Mouse (Mus musculus): ENCODE results near the gene Klhdc8a. TPM values are rescaled to one million over a fixed set of nuclear protein-coding genes. Genes with fewer than 3 reads are reported as not detected.
A peak's percentile ranks its signal among the peaks of the same experiment; 100 is the strongest.

The Klhdc8a gene
- 0.30 and 0.33 TPM in 2 replicates for polyA plus RNA-seq (2016; fragmentation: Nextera tagmentation; extraction: Ambion mirVana)

DNA sequence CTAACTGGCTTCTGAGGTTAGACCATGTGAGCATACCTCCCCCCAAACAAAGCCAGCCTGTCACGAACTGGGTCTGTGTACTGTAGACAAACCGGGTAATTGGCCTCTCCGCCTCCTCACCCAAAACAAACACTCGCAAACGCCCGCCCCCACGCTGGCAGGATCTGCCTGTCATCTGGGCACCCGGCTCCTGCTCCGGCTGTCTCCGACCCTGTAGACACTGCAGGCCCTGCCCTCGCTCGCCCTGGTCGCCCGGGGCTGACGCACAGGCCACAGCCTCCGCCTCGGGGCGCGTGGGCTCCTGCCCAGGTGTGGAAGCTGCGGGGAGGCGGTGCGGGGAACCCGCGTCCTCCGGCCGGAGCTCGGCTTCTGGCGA is at the start of gene Klhdc8a:
Gene Klhdc8a (plus strand): TSS at position 202 of the 376 bp plus-strand sequence.
- no peaks in the 10 kb centered on the region for H3K36me3 ChIP-seq (replicated peaks)
- DNase-seq (ENCODE audit: extremely low spot score, low spot score), result peak; percentile 53
- peak within 1 kb of the TSS; percentile 80 for H3K4me3 ChIP-seq
- H3K9me3 ChIP-seq, result no peaks in the 10 kb centered on the region
- peak within 1 kb of the TSS; percentile 85 for H3K27ac ChIP-seq
- H3K4me1 ChIP-seq, result peaks cover 78% of the 10 kb centered on the region
- H3K27me3 ChIP-seq (ENCODE audit: poor library complexity, severe bottlenecking), result peaks cover 93% of the 10 kb centered on the region
- 1% methylated on average over 28 of the region's 28 CpGs for WGBS

DNA sequence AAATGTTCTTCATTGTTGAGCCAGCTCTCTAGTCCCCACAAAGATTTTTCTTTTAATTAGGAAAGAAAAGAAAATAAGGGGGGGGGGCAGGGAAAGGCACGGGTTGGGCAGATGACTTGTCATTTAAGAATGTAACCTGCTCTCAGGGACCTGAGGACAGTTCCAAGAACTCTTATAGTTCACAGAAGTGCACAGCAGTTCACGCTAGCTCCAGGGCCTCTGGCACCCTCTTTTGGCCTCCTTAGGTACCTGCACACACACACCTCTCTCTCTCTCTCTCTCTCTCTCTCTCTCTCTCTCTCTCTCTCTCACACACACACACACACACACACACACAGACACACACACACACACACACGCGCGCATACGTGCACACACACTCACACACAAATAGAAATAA is 44.0 kb upstream of the Klhdc8a start:
- no peaks in the 10 kb centered on the region for H3K27me3 ChIP-seq (ENCODE audit: poor library complexity, severe bottlenecking)
- no peaks in the 10 kb centered on the region for H3K9me3 ChIP-seq
- no peak overlapping the region for H3K27ac ChIP-seq
- WGBS, result 88% methylated on average over 6 of the region's 6 CpGs
- DNase-seq (ENCODE audit: extremely low spot score, low spot score), result no peak
- no peak overlapping the region for H3K4me3 ChIP-seq
- no peaks in the 10 kb centered on the region for H3K36me3 ChIP-seq (replicated peaks)
- peaks cover 8% of the 10 kb centered on the region for H3K4me1 ChIP-seq

DNA sequence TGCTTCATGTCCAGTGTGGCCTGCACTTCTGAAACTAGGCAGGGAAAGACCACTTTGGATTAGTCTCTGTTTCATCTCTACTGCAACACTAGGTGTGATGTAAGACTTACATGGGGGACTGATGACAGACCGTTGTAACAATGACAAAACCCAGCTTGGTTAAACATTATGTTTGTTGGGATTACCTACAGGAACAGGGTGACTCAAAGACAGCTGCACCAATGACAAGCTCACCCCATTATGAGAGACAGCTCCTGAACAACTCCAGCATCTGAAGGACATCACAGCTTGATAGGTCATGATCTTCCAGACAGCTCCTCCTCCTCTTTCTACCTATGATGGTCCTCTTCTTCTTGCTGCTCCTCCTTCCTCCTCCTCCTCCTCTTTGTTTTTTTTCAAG is 38.1 kb upstream of the Klhdc8a start:
- WGBS, result 89% methylated on average over 1 of the region's 1 CpGs
- H3K36me3 ChIP-seq (replicated peaks), result no peaks in the 10 kb centered on the region
- no peak overlapping the region for H3K4me3 ChIP-seq
- H3K9me3 ChIP-seq, result no peaks in the 10 kb centered on the region
- H3K27ac ChIP-seq, result no peak overlapping the region
- no peak for DNase-seq (ENCODE audit: extremely low spot score, low spot score)
- H3K4me1 ChIP-seq, result peaks cover 14% of the 10 kb centered on the region
- no peaks in the 10 kb centered on the region for H3K27me3 ChIP-seq (ENCODE audit: poor library complexity, severe bottlenecking)

DNA sequence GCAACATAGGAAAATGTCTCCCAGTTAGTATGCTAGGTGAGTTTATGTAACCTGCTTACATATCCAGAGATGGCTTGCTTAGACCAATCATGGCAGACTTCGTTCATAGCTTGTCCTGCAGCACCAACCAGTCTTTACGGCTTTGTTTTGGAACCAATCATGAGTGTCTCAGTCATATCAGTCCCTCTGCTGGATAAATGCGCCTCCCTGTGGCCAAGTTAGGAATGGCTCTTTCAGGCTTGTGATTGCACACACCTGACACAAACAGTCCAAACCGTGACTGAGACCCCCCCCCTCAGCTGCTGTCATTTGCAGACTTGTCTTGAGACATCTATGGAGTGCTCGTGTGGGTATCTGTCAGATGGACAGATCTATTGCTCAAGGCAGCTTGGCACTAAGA is 37.4 kb upstream of the Klhdc8a start:
- H3K9me3 ChIP-seq, result no peaks in the 10 kb centered on the region
- H3K27ac ChIP-seq, result no peak overlapping the region
- 72% methylated on average over 5 of the region's 5 CpGs for WGBS
- DNase-seq (ENCODE audit: extremely low spot score, low spot score), result no peak
- peaks cover 14% of the 10 kb centered on the region for H3K4me1 ChIP-seq
- no peak overlapping the region for H3K4me3 ChIP-seq
- no peaks in the 10 kb centered on the region for H3K27me3 ChIP-seq (ENCODE audit: poor library complexity, severe bottlenecking)
- no peaks in the 10 kb centered on the region for H3K36me3 ChIP-seq (replicated peaks)

DNA sequence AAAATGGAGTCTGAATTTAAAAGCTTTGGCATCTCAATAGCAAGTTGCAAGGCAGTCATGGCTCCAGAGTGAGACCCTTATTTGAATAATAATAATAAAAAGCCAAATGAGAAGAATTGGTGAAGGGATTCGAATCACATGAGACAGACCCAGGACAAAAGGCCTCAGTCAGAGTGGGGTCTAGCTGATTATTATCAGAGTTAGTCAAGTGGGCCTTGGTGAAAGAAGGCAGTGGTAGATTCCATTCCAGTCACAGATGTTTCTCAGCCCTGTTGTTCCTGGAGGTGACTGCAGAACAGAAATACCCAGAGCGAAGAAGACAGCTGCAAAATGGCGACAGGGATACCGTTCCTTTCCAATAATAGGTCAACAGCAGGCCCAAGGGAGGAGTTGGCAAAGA is 34.8 kb upstream of the Klhdc8a start:
- Histone ChIP-seq H3K4me3 (no peak overlapping the region), H3K4me1 (peaks cover 37% of the 10 kb centered on the region), H3K27me3 (ENCODE audit: poor library complexity, severe bottlenecking) (no peaks in the 10 kb centered on the region), H3K9me3 (no peaks in the 10 kb centered on the region), H3K36me3 (replicated peaks) (no peaks in the 10 kb centered on the region), H3K27ac (peak overlapping the region; percentile 4; the same call in 1 of the 2 replicates)
- DNase-seq (ENCODE audit: extremely low spot score, low spot score), result no peak
- WGBS, result 90% methylated on average over 4 of the region's 4 CpGs

DNA sequence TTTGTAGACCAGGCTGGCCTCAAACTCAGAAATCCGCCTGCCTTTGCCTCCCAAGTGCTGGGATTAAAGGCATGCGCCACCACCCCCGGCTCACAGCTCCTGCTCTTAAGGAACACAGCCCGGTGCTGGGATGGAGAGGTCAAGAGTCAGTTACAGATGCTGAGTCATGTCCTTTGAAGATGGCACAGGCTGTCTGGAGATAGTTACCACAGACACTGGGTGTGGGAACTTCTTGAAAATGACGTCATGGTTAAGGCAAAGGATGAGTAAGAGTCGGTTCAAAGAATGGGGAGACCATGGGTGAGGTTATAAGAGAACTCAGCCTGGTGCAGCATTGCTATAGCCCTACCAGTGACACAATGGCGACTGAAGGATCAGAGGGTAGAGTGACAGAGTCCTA is 33.8 kb upstream of the Klhdc8a start:
- Histone ChIP-seq H3K9me3 (no peaks in the 10 kb centered on the region), H3K27ac (no peak overlapping the region), H3K27me3 (ENCODE audit: poor library complexity, severe bottlenecking) (no peaks in the 10 kb centered on the region), H3K4me3 (no peak overlapping the region), H3K4me1 (peaks cover 46% of the 10 kb centered on the region), H3K36me3 (replicated peaks) (no peaks in the 10 kb centered on the region)
- DNase-seq (ENCODE audit: extremely low spot score, low spot score), result no peak
- 76% methylated on average over 7 of the region's 7 CpGs for WGBS

DNA sequence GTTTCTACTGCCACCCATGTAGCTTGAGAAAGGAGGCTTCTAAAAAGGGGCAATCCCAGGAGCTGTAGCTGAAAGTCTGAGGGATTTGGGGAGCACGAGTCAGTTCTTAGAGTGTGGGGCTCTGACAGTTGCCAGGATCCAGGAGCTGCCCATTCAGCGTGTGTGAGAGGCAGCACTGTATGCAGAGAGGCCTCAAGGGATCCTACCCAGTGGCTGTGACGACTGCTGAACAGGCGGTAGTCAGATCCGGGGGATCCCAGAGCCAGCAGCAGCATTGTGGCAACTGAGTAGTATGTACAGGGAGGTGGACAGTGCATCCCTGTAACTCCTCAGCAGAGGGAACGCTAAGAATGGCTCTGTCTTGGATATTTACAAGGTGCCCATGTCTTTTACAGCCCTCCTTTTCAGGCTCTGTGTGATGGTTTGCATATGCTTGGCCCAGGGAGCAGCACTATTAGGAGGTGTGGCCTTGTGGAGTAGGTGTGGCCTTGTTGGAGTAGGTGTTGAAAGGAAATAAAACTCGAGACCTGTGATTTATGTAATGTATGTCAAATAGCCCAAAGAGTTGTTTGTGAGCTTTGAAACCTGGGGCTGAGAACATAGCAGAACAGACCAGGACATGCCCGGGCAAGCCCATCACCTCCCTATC is 33.1 kb upstream of the Klhdc8a start:
- Histone ChIP-seq H3K27me3 (ENCODE audit: poor library complexity, severe bottlenecking) (no peaks in the 10 kb centered on the region), H3K4me1 (peaks cover 46% of the 10 kb centered on the region), H3K4me3 (no peak overlapping the region), H3K9me3 (no peaks in the 10 kb centered on the region), H3K36me3 (replicated peaks) (no peaks in the 10 kb centered on the region), H3K27ac (no peak overlapping the region)
- no peak for DNase-seq (ENCODE audit: extremely low spot score, low spot score)
- 82% methylated on average over 8 of the region's 8 CpGs for WGBS

DNA sequence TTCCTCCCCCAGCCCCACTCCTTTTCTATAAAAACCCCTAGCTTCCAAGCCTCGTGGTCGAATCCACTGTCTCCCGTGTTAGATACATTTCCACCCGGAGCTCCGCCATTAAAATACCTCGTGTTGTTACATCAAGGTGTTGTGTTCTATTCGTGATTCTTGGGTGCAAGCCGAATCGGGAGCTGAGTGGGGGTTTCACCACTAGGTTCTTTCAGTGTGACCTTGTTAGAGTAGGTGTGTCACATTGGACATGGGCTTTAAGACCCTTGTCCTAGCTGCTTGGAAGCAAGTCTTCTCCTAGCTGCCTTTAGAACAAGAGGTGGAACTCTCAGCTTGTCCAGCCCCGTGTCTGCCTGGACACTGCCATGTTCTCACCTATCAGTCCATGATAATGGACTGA is 32.5 kb upstream of the Klhdc8a start:
- WGBS, result 87% methylated on average over 10 of the region's 10 CpGs
- Histone ChIP-seq H3K36me3 (replicated peaks) (no peaks in the 10 kb centered on the region), H3K9me3 (no peaks in the 10 kb centered on the region), H3K4me3 (no peak overlapping the region), H3K4me1 (peaks cover 46% of the 10 kb centered on the region), H3K27me3 (ENCODE audit: poor library complexity, severe bottlenecking) (no peaks in the 10 kb centered on the region), H3K27ac (no peak overlapping the region)
- no peak for DNase-seq (ENCODE audit: extremely low spot score, low spot score)

DNA sequence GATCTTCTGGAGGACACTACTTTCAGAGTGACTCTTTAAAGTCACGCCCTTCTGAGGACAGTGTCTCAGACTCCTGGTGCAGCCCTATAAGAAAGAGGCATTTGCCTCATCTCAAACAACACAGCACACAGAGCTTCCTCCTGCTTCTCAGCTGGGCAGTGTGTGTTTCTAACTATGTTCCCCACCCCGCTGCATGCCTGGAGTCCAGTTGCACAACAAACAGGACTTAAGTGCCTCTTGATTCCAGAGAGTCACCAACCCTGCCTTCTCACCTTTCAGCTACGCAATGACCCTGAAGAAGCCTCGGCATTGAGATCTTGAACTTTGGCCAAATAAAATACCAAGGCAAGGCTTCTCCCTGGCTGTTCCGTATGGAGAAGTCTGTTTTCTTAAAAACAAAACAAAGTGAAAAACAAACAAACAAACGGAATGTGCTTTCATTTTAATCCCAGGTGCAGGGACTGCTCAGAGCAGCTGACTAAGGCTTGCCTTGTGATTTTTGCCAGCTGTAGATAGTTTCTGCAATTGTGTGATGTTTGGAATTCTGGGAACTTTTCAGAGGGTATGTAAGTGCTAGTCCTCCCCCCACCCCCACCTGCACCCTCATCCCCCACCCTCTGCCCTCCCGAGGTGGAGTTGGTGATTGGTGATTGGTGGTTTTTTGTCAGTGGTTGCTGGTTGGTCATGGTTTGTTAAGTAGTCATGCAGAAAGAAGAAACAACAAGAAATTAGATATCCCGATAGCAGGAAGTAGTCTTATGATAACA is 31.5 kb upstream of the Klhdc8a start:
- 65% methylated on average over 8 of the region's 8 CpGs for WGBS
- no peak for DNase-seq (ENCODE audit: extremely low spot score, low spot score)
- H3K4me3 ChIP-seq, result no peak overlapping the region
- H3K36me3 ChIP-seq (replicated peaks), result no peaks in the 10 kb centered on the region
- H3K27ac ChIP-seq, result no peak overlapping the region
- H3K9me3 ChIP-seq, result no peaks in the 10 kb centered on the region
- peaks cover 46% of the 10 kb centered on the region for H3K4me1 ChIP-seq
- H3K27me3 ChIP-seq (ENCODE audit: poor library complexity, severe bottlenecking), result no peaks in the 10 kb centered on the region

DNA sequence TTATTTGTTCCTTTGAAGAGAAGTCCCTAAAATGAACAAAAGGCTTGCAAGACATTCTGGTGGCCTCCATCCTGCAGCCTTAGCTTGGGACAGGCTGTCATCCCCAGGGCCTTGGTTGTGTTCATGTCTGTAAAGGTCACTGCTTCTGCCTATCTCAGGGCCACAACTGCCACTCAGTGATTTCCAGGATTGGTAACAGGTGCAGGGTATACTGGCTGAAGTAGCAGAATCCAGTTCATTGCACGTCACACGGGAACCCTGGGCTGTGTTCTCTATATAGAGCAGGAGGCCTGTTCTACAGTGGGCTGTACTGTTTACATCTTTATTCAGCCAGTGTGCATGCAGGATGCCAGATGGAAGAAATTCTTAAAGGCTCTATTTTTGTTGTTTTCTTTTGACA is 30.5 kb upstream of the Klhdc8a start:
- Histone ChIP-seq H3K4me1 (peaks cover 45% of the 10 kb centered on the region), H3K4me3 (no peak overlapping the region), H3K9me3 (no peaks in the 10 kb centered on the region), H3K27me3 (ENCODE audit: poor library complexity, severe bottlenecking) (no peaks in the 10 kb centered on the region), H3K36me3 (replicated peaks) (no peaks in the 10 kb centered on the region), H3K27ac (no peak overlapping the region)
- DNase-seq (ENCODE audit: extremely low spot score, low spot score), result no peak
- 87% methylated on average over 2 of the region's 2 CpGs for WGBS

DNA sequence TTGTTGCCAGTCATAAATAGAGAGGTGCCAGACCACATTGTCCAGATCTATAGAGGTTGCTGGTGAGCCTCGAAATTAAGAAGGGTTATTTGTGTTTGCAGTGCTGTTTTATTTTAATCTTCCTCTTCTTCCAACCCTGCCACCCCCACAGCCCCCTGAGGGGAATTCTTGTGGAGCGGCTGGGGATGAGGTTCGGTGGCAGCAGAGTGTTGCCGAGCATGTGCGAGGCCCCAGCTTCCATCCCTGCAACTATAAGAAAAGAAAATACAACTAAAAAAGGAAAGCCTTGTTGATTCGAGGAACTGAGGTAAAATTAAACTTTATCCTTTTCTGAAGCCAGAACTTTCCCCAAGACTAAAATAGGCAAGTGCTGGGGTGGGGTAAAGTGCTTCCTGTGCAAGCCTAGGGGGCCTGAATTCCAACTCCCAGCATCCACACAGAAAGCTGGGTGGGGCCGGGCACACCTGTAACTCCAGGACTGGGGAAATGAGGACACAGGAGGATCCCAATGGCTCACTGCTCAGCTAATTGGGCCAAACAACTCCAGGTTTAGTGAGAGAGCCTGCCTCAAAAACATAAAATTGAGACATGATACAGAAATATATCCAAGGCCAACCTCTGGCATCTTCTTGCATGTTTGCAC is 29.9 kb upstream of the Klhdc8a start:
- H3K27ac ChIP-seq, result no peak overlapping the region
- no peak overlapping the region for H3K4me3 ChIP-seq
- no peaks in the 10 kb centered on the region for H3K27me3 ChIP-seq (ENCODE audit: poor library complexity, severe bottlenecking)
- H3K9me3 ChIP-seq, result no peaks in the 10 kb centered on the region
- H3K4me1 ChIP-seq, result peaks cover 39% of the 10 kb centered on the region
- no peaks in the 10 kb centered on the region for H3K36me3 ChIP-seq (replicated peaks)
- WGBS, result 49% methylated on average over 7 of the region's 7 CpGs
- no peak for DNase-seq (ENCODE audit: extremely low spot score, low spot score)

DNA sequence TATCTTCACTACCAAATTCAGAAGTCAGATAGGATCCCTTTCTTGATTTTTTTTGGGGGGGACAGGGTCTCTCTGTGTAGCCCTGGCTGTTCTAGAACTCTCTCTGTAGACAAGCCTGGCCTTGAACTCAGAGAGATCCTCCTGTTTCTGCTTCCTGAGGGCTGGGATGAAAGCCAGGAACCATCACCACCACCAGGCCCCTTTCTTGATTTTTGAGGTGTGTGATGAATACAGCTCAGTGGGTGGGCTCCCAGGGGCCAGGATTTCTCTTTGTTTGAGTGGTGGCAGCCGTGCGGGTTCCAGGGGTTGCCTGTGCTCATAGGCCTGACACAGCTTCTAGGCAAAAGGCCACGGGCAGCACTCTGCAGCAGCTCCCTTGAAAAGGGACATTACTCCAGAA is 27.2 kb upstream of the Klhdc8a start:
- DNase-seq (ENCODE audit: extremely low spot score, low spot score), result no peak
- H3K9me3 ChIP-seq, result no peaks in the 10 kb centered on the region
- H3K36me3 ChIP-seq (replicated peaks), result no peaks in the 10 kb centered on the region
- no peak overlapping the region for H3K27ac ChIP-seq
- peaks cover 31% of the 10 kb centered on the region for H3K4me1 ChIP-seq
- H3K27me3 ChIP-seq (ENCODE audit: poor library complexity, severe bottlenecking), result no peaks in the 10 kb centered on the region; the same call in 1 of the 2 replicates
- no peak overlapping the region for H3K4me3 ChIP-seq
- WGBS, result 64% methylated on average over 3 of the region's 3 CpGs

DNA sequence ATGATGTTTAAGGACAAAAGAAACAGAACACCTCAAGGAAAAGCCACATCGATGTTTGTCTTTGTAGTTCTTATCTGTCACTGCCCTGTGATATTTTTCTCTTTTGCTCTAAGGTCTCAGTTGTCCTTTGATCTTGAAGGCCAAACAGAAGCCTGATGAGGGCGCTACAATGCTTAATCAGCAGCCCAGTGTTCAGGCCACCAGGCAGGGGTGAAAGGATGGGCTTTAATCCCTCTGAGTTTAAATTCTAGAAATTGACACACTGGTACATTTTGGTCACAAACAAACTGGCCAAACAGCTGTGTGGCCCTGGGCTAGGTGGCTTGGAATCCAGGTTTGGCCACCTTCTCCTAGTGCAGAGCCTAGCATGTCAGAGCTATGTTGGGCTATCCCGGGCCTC is 21.7 kb upstream of the Klhdc8a start:
- no peak overlapping the region for H3K27ac ChIP-seq
- H3K4me1 ChIP-seq, result peaks cover 12% of the 10 kb centered on the region
- no peaks in the 10 kb centered on the region for H3K36me3 ChIP-seq (replicated peaks)
- no peaks in the 10 kb centered on the region for H3K9me3 ChIP-seq
- H3K4me3 ChIP-seq, result no peak overlapping the region
- H3K27me3 ChIP-seq (ENCODE audit: poor library complexity, severe bottlenecking), result peaks cover 13% of the 10 kb centered on the region; the same call in 1 of the 2 replicates
- 82% methylated on average over 3 of the region's 3 CpGs for WGBS
- no peak for DNase-seq (ENCODE audit: extremely low spot score, low spot score)
